Mouse (Mus musculus) myocyte (in vitro differentiated cells): ENCODE measurements at regions not wholly inside any gene's neighbourhood (a gene's known extent, or its start where the extent isn't known, plus 50 kb on each side); places are given as distances from the start of the nearest gene placed in this dataset.

Experiments used
- MAX ChIP-seq: IDR thresholded peaks from one replicate; pipeline ENCODE4 v1.6.1; 2011; ENCODE audit warnings: low read depth, mild to moderate bottlenecking, control low read depth
- MYOG ChIP-seq, 3 experiments: IDR thresholded peaks; one replicate each; pipeline ENCODE4 v1.6.1; 2011; ENCODE audit warnings: control low read depth in 2 of 3, low read depth in 2 of 3, mild to moderate bottlenecking in 2 of 3; ENCODE audit not compliant: insufficient read length in 2 of 3, control insufficient read depth in 1 of 3, insufficient read depth in 1 of 3
- POLR2A ChIP-seq: IDR thresholded peaks from one replicate; pipeline ENCODE4 v1.6.1; 2011; ENCODE audit warnings: low read depth, mild to moderate bottlenecking, control low read depth, moderate library complexity; ENCODE audit not compliant: insufficient read length
- REST ChIP-seq: IDR thresholded peaks from one replicate; pipeline ENCODE4 v1.6.1; 2011; ENCODE audit warnings: mild to moderate bottlenecking, control low read depth, moderate library complexity; ENCODE audit not compliant: insufficient read depth, insufficient read length
- TCF12 ChIP-seq: IDR thresholded peaks from one replicate; pipeline ENCODE4 v1.6.1; 2011; ENCODE audit warnings: mild to moderate bottlenecking, control low read depth; ENCODE audit not compliant: poor library complexity, insufficient read depth, severe bottlenecking

- TF ChIP-seq POLR2A, result no peak
- TF ChIP-seq REST, result no peak
- no peak for TF ChIP-seq MAX
- TF ChIP-seq TCF12, result no peak
- TF ChIP-seq MYOG (IDR thresholded peaks at IDR 0.05; ENCODE audit: control insufficient read depth in 1 of 3, insufficient read depth in 1 of 3, insufficient read length in 2 of 3, low read depth in 2 of 3), result no peak
Measured at GRCm38 (mm10) chr4:84214523-84214922, 460.6 kb downstream of the Bnc2 start.
